In the genomic region with DNA sequence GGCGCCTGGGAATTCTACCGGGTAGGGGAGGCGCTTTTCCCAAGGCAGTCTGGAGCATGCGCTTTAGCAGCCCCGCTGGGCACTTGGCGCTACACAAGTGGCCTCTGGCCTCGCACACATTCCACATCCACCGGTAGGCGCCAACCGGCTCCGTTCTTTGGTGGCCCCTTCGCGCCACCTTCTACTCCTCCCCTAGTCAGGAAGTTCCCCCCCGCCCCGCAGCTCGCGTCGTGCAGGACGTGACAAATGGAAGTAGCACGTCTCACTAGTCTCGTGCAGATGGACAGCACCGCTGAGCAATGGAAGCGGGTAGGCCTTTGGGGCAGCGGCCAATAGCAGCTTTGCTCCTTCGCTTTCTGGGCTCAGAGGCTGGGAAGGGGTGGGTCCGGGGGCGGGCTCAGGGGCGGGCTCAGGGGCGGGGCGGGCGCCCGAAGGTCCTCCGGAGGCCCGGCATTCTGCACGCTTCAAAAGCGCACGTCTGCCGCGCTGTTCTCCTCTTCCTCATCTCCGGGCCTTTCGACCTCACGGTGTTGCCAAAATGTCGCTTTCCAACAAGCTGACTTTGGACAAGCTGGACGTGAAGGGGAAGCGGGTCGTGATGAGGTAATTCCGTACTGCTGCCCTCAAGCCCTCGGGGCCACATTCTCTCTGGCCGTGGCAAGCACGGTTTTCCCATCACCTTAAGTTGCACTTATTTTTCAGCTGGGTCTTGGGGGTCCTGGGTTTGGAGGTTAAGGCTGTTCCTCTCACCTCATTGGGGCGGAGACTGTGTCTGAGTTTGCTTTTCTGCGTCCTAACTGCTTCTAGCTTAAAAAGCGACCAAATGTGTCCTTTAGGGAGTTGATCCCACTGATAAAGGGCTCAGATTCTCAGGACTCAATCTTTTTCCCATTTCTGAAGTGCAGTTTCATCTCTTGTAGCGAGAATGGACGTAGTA, we compare ENCODE assay signal across 8 mouse cellular contexts. TPM values are rescaled to one million over a fixed set of nuclear protein-coding genes. Genes with fewer than 3 reads are reported as not detected.
A peak's percentile ranks its signal among the peaks of the same experiment; 100 is the strongest.
DNase-seq lines count a peak whose midpoint lies in the region; ATAC-seq lines count a peak whose summit lies in the region.

Pgk1 (plus strand) TSS at position 388 of the 937 bp plus-strand sequence.

- ATAC-seq in hindbrain, embryonic 14.5 days (ENCODE audit: low FRiP score): peak; percentile 98

- H3K36me3 ChIP-seq in hindbrain, embryonic 14.5 days (replicated peaks; ENCODE audit: control insufficient read depth, insufficient read depth): no peaks in the 10 kb centered on the region

- H3K27me3 ChIP-seq in hindbrain, embryonic 14.5 days (ENCODE audit: control insufficient read depth, insufficient read depth, low read length): no peaks in the 10 kb centered on the region

- H3K27ac ChIP-seq in hindbrain, embryonic 14.5 days: peak within 1 kb of the TSS; percentile 89

- H3K4me3 ChIP-seq in hindbrain, embryonic 14.5 days (replicated peaks; ENCODE audit: low read length): peak within 1 kb of the TSS; percentile 54

- H3K9ac ChIP-seq in hindbrain, embryonic 14.5 days: peak within 1 kb of the TSS; percentile 72

- peak within 1 kb of the TSS; percentile 70 for H3K4me2 ChIP-seq in hindbrain, embryonic 14.5 days (replicated peaks)

- H3K4me1 ChIP-seq in hindbrain, embryonic 14.5 days (replicated peaks; ENCODE audit: control insufficient read depth, insufficient read depth, low read length): peaks cover 19% of the 10 kb centered on the region

- peak; percentile 98 for DNase-seq in R1 (ENCODE audit: low read depth, low spot score)
- DNase-seq in cerebellum, postnatal 25 days: peak; percentile 83 to 94
- DNase-seq in frontal cortex, postnatal 25 days (ENCODE audit: low spot score in 2 of 2): peak; percentile 64 to 75
- peak; percentile 89 for DNase-seq in hindbrain, embryonic 14.5 days (ENCODE audit: low spot score)
- DNase-seq in layer of hippocampus, postnatal 36 days: peak; percentile 82 to 91
- DNase-seq in lung, postnatal 36 days: peak; percentile 95
- peak; percentile 98 for DNase-seq in retina, postnatal 1 day
- peak; percentile 68 to 80 for DNase-seq in urinary bladder, adult 18-20 months (ENCODE audit: low spot score in 2 of 2)

- H3K9me3 ChIP-seq in hindbrain, embryonic 14.5 days (ENCODE audit: control insufficient read depth, low read length): no peaks in the 10 kb centered on the region

- 14% methylated on average over 49 of the region's 55 CpGs for WGBS in hindbrain, embryonic 14.5 days

RNA-seq across cellular contexts. Expression of gene Pgk1, which starts in this region (rescaled TPM):
- polyA plus RNA-seq in hindbrain, embryonic 14.5 days (2014; fragmentation: Nextera tagmentation; extraction: Ambion mirVana): 278 and 290 TPM in 2 replicates
- 100 to 1,000 TPM; 452 to 497 TPM for total RNA-seq in layer of hippocampus, postnatal 36 days (2021)

Comparison
In these comparisons a context has a peak if more than half of its experiments do, and no peak if none do; other contexts are left out.
1. Peak in every context shown above with its lines: DNase-seq, ATAC-seq, H3K4me3 ChIP-seq and H3K27ac ChIP-seq.